Mouse (Mus musculus): ENCODE results near the gene Sigirr. TPM values are rescaled to one million over a fixed set of nuclear protein-coding genes. Genes with fewer than 3 reads are reported as not detected.

The Sigirr gene
- polyA plus RNA-seq, 1 experiment from 2014 or later, result 6.8 TPM

- H3K9me3 ChIP-seq (replicated peaks), result no peaks in the 10 kb centered on the region
- H3K27me3 ChIP-seq, result peaks cover 32% of the 10 kb centered on the region
- no peak overlapping the region for H3K27ac ChIP-seq (replicated peaks)
- peaks cover 28% of the 10 kb centered on the region for H3K4me1 ChIP-seq
- H3K9ac ChIP-seq, result no peak overlapping the region
- WGBS, result 38% methylated on average over 6 of the region's 6 CpGs
- no peaks in the 10 kb centered on the region for H3K36me3 ChIP-seq
- no peak overlapping the region for H3K4me3 ChIP-seq (replicated peaks)
- ATAC-seq (ENCODE audit: insufficient number of reproducible peaks, low FRiP score, low TSS enrichment, low read depth), result no peak
- H3K4me2 ChIP-seq (replicated peaks), result no peak overlapping the region
Observed at GRCm38 (mm10) chr7:141096649-141097056, 3.7 kb downstream of the Sigirr start.

- WGBS, result 80% methylated on average over 6 of the region's 6 CpGs
- peaks cover 28% of the 10 kb centered on the region for H3K27me3 ChIP-seq
Observed at GRCm38 (mm10) chr7:141096021-141096420, 4.4 kb downstream of the Sigirr start.

GRCm38 (mm10) chr7:141094487-141095205 lies 5.7 kb downstream of the Sigirr start:
- Histone ChIP-seq H3K9ac (no peak overlapping the region), H3K36me3 (no peaks in the 10 kb centered on the region), H3K9me3 (replicated peaks) (no peaks in the 10 kb centered on the region), H3K4me3 (replicated peaks) (no peak overlapping the region), H3K27ac (replicated peaks) (no peak overlapping the region), H3K27me3 (peaks cover 17% of the 10 kb centered on the region), H3K4me2 (replicated peaks) (no peak overlapping the region), H3K4me1 (peaks cover 19% of the 10 kb centered on the region)
- no peak for ATAC-seq (ENCODE audit: insufficient number of reproducible peaks, low FRiP score, low TSS enrichment, low read depth)
- 54% methylated on average over 15 of the region's 15 CpGs for WGBS

More at GRCm38 (mm10) chr7:141096021-141096420, 4.4 kb downstream of the Sigirr start:
- Histone ChIP-seq H3K9me3 (replicated peaks) (no peaks in the 10 kb centered on the region), H3K9ac (no peak overlapping the region), H3K4me2 (replicated peaks) (no peak overlapping the region), H3K27ac (replicated peaks) (no peak overlapping the region), H3K4me1 (peaks cover 28% of the 10 kb centered on the region), H3K36me3 (no peaks in the 10 kb centered on the region), H3K4me3 (replicated peaks) (no peak overlapping the region)
- ATAC-seq (ENCODE audit: insufficient number of reproducible peaks, low FRiP score, low TSS enrichment, low read depth), result no peak

DNA sequence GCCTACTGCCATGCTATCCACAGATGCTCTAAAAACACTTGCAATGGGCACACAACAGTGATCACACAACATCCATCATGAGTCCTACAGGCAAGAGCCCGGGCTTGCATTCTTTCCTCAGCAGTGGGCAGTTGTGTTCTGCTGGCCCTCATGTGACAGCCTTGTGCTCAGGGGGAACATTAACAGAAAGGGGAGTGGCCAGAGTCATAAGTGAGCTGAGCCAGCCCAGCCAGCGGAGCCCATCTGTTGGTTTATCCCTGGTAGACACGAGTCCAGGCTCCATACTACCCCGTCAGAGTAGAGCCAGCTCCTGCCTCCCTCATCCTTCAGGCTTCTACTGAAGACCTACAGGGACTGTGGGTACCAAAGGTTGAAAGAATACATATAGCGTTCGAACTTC lies 6.4 kb downstream of the Sigirr start:
- no peak for ATAC-seq (ENCODE audit: insufficient number of reproducible peaks, low FRiP score, low TSS enrichment, low read depth)
- Histone ChIP-seq H3K27ac (replicated peaks) (no peak overlapping the region), H3K4me3 (replicated peaks) (no peak overlapping the region), H3K36me3 (no peaks in the 10 kb centered on the region), H3K4me2 (replicated peaks) (no peak overlapping the region), H3K4me1 (peaks cover 17% of the 10 kb centered on the region), H3K27me3 (peaks cover 20% of the 10 kb centered on the region), H3K9ac (no peak overlapping the region), H3K9me3 (replicated peaks) (no peaks in the 10 kb centered on the region)
- 88% methylated on average over 6 of the region's 6 CpGs for WGBS

DNA sequence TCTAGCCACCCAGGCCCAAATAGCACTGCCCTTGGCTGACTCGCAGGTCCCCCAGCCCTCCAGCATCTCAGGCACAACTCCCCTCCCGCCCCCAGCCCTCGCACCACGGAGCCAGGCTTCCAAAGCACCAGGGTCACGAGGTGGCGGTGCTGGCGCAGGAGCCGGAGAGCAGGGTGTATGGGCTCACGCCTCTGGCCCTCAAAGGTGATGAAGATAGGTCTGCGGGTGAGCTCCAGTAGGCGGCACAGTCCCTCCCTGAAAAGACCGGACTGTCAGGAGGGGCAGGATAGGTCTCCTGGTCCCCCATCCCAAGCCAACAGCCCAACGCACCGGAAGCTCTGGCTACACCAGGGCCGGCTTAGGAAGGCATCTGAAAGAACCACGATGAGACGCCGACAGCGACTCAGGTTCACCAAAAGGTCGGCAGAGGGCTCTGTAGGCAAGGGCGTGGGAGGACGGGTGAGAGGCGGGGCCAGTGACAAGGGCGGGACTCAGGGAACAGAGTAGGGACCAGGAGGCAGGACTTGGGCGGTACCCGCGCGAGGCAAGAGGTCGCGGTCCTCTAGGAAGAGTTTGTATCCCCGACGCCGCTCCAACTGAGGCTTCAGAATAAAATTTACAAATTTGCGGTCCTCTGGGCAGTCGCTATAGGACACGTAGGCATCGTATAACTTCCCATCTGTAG lies 8.2 kb downstream of the Sigirr start:
- peak; percentile 80 for ATAC-seq (ENCODE audit: insufficient number of reproducible peaks, low FRiP score, low TSS enrichment, low read depth)
- no peaks in the 10 kb centered on the region for H3K9me3 ChIP-seq (replicated peaks)
- WGBS, result 7% methylated on average over 37 of the region's 37 CpGs

GRCm38 (mm10) chr7:141090228-141090627 lies 10.1 kb downstream of the Sigirr start:
- H3K27me3 ChIP-seq, result peaks cover 17% of the 10 kb centered on the region
- no peaks in the 10 kb centered on the region for H3K9me3 ChIP-seq (replicated peaks)
- no peak overlapping the region for H3K9ac ChIP-seq
- no peak overlapping the region for H3K4me3 ChIP-seq (replicated peaks)
- H3K27ac ChIP-seq (replicated peaks), result no peak overlapping the region
- no peak overlapping the region for H3K4me2 ChIP-seq (replicated peaks)
- H3K4me1 ChIP-seq, result peaks cover 24% of the 10 kb centered on the region
- 56% methylated on average over 8 of the region's 8 CpGs for WGBS
- ATAC-seq (ENCODE audit: insufficient number of reproducible peaks, low FRiP score, low TSS enrichment, low read depth), result no peak
- H3K36me3 ChIP-seq, result no peaks in the 10 kb centered on the region

More for the DNA sequence above, 8.2 kb downstream of the Sigirr start:
- Histone ChIP-seq H3K27ac (replicated peaks) (no peak overlapping the region), H3K9ac (no peak overlapping the region), H3K4me1 (peaks cover 29% of the 10 kb centered on the region), H3K4me3 (replicated peaks) (peak overlapping the region; percentile 22), H3K4me2 (replicated peaks) (peak overlapping the region; percentile 46), H3K27me3 (peaks cover 17% of the 10 kb centered on the region), H3K36me3 (no peaks in the 10 kb centered on the region)

DNA sequence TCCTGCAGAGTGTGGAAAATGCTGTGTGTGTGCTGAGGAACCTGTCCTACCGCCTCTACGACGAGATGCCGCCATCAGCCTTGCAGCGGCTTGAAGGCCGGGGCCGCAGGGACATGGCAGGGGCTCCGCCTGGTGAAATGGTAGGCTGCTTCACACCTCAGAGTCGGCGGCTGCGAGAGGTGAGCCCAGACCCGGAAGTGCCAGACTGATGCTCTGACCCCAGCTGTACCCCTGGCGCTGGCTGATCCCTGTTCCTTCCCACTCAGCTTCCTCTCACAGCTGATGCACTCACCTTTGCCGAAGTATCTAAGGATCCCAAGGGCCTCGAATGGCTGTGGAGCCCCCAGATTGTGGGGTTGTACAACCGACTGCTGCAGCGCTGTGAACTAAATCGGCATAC lies 11.9 kb downstream of the Sigirr start:
- Histone ChIP-seq H3K27ac (replicated peaks) (no peak overlapping the region), H3K27me3 (peaks cover 17% of the 10 kb centered on the region), H3K9me3 (replicated peaks) (no peaks in the 10 kb centered on the region), H3K36me3 (no peaks in the 10 kb centered on the region), H3K9ac (no peak overlapping the region), H3K4me3 (replicated peaks) (no peak overlapping the region), H3K4me2 (replicated peaks) (no peak overlapping the region), H3K4me1 (peaks cover 24% of the 10 kb centered on the region)
- no peak for ATAC-seq (ENCODE audit: insufficient number of reproducible peaks, low FRiP score, low TSS enrichment, low read depth)
- WGBS, result 18% methylated on average over 18 of the region's 18 CpGs

GRCm38 (mm10) chr7:141087894-141088293 lies 12.5 kb downstream of the Sigirr start:
- H3K27ac ChIP-seq (replicated peaks), result no peak overlapping the region
- WGBS, result 28% methylated on average over 8 of the region's 8 CpGs
- peaks cover 24% of the 10 kb centered on the region for H3K4me1 ChIP-seq
- no peak overlapping the region for H3K9ac ChIP-seq
- ATAC-seq (ENCODE audit: insufficient number of reproducible peaks, low FRiP score, low TSS enrichment, low read depth), result no peak
- no peak overlapping the region for H3K4me2 ChIP-seq (replicated peaks)
- no peak overlapping the region for H3K4me3 ChIP-seq (replicated peaks)
- H3K9me3 ChIP-seq (replicated peaks), result no peaks in the 10 kb centered on the region
- peaks cover 3% of the 10 kb centered on the region; the same call in 1 of the 2 replicates for H3K36me3 ChIP-seq
- peaks cover 17% of the 10 kb centered on the region for H3K27me3 ChIP-seq

DNA sequence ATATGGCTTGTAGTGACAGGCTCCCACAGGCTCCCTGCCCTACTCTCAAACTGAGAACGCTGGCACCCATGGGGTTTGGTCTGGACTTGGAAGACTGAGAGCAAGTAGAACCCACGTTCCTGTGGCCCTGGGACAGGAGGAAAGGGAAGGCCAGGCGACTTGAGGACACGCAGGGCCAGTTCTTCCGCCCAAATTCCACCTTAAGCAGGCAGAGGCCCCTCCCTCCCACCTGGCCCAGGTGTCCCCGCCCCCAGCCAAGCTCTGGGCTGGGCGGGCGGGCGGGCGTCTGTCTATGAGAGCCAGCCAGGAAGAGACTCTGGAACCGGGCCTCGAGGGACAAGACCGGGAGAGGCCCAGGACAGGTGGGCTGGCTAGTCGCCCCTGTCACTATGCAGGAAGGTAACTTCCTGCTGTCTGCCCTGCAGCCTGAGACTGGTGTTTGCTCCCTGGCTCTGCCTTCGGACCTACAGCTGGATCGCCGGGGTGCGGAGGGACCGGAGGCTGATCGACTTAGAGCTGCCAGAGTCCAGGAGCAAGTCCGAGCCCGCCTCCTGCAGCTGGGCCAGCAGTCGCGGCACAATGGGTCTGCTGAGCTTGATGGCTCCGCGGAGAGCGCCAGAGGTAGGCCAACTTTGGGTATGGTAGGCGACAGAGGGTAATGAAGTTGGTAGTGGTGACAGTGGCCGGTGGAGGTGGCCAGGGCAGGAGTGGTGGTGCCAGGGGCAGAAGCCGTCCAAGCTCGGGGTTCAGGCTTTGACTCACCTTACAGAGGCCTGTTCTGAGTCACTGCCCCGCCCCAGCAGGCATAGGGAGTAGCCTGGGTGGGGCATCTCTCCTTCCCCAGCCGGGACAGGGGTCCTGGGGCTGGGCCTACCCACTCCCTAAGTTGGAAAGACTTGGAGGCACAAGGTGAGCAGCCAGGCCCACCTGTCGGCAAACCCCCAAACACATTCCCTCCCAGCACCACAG lies 20.6 kb downstream of the Sigirr start:
- H3K9ac ChIP-seq, result peak overlapping the region; percentile 37; the same call in 1 of the 2 replicates
- H3K36me3 ChIP-seq, result peaks cover 5% of the 10 kb centered on the region; the same call in 1 of the 2 replicates
- peak; percentile 31; the same call in 1 of the 2 replicates for ATAC-seq (ENCODE audit: insufficient number of reproducible peaks, low FRiP score, low TSS enrichment, low read depth)
- 17% methylated on average over 34 of the region's 34 CpGs for WGBS
- H3K27ac ChIP-seq (replicated peaks), result peak overlapping the region; percentile 84
- H3K4me1 ChIP-seq, result peaks cover 3% of the 10 kb centered on the region; the same call in 1 of the 2 replicates
- no peaks in the 10 kb centered on the region for H3K27me3 ChIP-seq
- H3K4me3 ChIP-seq (replicated peaks), result peak overlapping the region; percentile 44
- no peaks in the 10 kb centered on the region for H3K9me3 ChIP-seq (replicated peaks)
- H3K4me2 ChIP-seq (replicated peaks), result peak overlapping the region; percentile 41

- peaks cover 3% of the 10 kb centered on the region; the same call in 1 of the 2 replicates for H3K4me1 ChIP-seq
- H3K4me2 ChIP-seq (replicated peaks), result peak overlapping the region; percentile 41
- H3K27ac ChIP-seq (replicated peaks), result peak overlapping the region; percentile 84
- H3K27me3 ChIP-seq, result no peaks in the 10 kb centered on the region
- 54% methylated on average over 4 of the region's 4 CpGs for whole genome bisulfite sequencing
- H3K9ac ChIP-seq, result no peak overlapping the region
- ATAC-seq (ENCODE audit: insufficient number of reproducible peaks, low FRiP score, low TSS enrichment, low read depth), result 0 out of 2 replicates have a peak, but pooled peaks have one; percentile 40
- peaks cover 5% of the 10 kb centered on the region; the same call in 1 of the 2 replicates for H3K36me3 ChIP-seq
- H3K9me3 ChIP-seq (replicated peaks), result no peaks in the 10 kb centered on the region
- peak overlapping the region; percentile 44 for H3K4me3 ChIP-seq (replicated peaks)
Observed at GRCm38 (mm10) chr7:141078876-141079275, 21.5 kb downstream of the Sigirr start.

Data from embryonic facial prominence, embryonic 15.5 days (tissue).